Mouse (Mus musculus): ENCODE measurements at regions not wholly inside any gene's neighbourhood (a gene's known extent, or its start where the extent isn't known, plus 50 kb on each side); places are given as distances from the start of the nearest gene placed in this dataset.
A peak's percentile ranks its signal among the peaks of the same experiment; 100 is the strongest.
"Not testable (repeated sequence)": the region's sequence is repeated elsewhere in the genome, so short reads cannot be mapped to it uniquely, and the experiment has no call there.

- H3K4me1 ChIP-seq: no peaks in the 10 kb centered on the region
- no peaks in the 10 kb centered on the region for H3K36me3 ChIP-seq
- H3K9me3 ChIP-seq: no peaks in the 10 kb centered on the region
- ATAC-seq (replicated peaks): no peak
- no peak overlapping the region for H3K4me3 ChIP-seq
- 74% methylated on average over 5 of the region's 5 CpGs for WGBS
- no peak overlapping the region for H3K27ac ChIP-seq (replicated peaks)
- H3K9ac ChIP-seq (replicated peaks): no peak overlapping the region
- H3K4me2 ChIP-seq (replicated peaks): no peak overlapping the region
- no peaks in the 10 kb centered on the region for H3K27me3 ChIP-seq
Observed at GRCm38 (mm10) chr10:91437917-91438316, 256.8 kb upstream of the Tmpo start.

DNA sequence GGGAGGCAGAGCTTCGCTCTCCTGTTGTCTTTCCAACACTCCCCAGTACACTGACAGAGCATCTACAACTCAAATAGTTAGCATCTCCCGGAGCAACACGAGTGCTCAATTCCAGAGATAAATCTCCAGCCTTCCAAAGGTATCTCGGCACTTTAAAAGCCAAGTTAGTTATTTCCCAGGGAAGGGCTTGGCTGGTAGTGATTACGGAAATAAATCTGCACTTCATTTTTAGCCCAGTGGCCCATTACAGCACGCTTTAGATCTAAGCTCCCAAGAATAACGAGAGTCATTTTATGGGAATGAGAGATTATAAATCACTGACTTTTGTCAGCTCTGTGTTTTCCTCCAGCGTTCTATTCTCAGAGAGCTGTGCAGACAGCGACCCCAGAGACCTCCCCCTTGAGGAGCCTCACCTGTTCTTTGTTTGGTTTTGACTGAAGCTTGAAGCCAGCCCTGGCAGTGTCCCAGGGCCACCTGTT, 255.0 kb upstream of the Tmpo start:
- no peaks in the 10 kb centered on the region for H3K27me3 ChIP-seq
- ATAC-seq (replicated peaks): no peak

GRCm38 (mm10) chr10:91430281-91430680, 249.2 kb upstream of the Tmpo start:
- Histone ChIP-seq H3K9ac (replicated peaks) (no peak overlapping the region), H3K36me3 (no peaks in the 10 kb centered on the region), H3K27ac (replicated peaks) (no peak overlapping the region), H3K4me3 (no peak overlapping the region), H3K27me3 (no peaks in the 10 kb centered on the region), H3K4me2 (replicated peaks) (no peak overlapping the region), H3K9me3 (no peaks in the 10 kb centered on the region), H3K4me1 (no peaks in the 10 kb centered on the region)
- WGBS: 45% methylated on average over 5 of the region's 5 CpGs
- no peak for ATAC-seq (replicated peaks)

More for the DNA sequence above, 255.0 kb upstream of the Tmpo start:
- H3K27ac ChIP-seq (replicated peaks): no peak overlapping the region
- H3K9ac ChIP-seq (replicated peaks): no peak overlapping the region
- no peak overlapping the region for H3K4me3 ChIP-seq
- H3K4me1 ChIP-seq: no peaks in the 10 kb centered on the region
- H3K4me2 ChIP-seq (replicated peaks): no peak overlapping the region
- WGBS: 59% methylated on average over 9 of the region's 9 CpGs
- no peaks in the 10 kb centered on the region for H3K36me3 ChIP-seq
- no peaks in the 10 kb centered on the region for H3K9me3 ChIP-seq

DNA sequence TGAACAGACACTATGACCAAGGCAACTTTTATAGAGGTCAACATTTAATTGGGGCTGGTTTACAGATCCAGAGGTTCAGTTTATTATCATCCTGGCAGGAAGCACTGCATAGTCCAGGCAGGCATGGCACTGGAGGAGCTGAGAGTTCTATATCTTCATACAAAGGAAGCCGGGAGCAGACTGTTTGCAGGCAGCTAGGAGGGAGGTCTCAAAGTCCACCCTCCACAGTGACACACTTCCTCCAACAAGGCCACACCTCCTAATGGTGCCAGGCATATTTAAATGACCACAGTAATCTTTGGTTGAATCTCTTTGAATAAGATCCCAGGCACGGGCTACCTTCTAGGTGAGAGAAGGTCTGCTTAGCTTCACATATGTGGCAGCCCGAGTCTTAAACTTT, 245.5 kb upstream of the Tmpo start:
- H3K9ac ChIP-seq (replicated peaks): no peak overlapping the region
- H3K36me3 ChIP-seq: no peaks in the 10 kb centered on the region
- H3K9me3 ChIP-seq: no peaks in the 10 kb centered on the region
- H3K4me2 ChIP-seq (replicated peaks): no peak overlapping the region
- no peaks in the 10 kb centered on the region for H3K4me1 ChIP-seq
- 96% methylated on average over 3 of the region's 3 CpGs for WGBS
- H3K27me3 ChIP-seq: no peaks in the 10 kb centered on the region
- no peak overlapping the region for H3K4me3 ChIP-seq
- ATAC-seq (replicated peaks): no peak
- H3K27ac ChIP-seq (replicated peaks): no peak overlapping the region

DNA sequence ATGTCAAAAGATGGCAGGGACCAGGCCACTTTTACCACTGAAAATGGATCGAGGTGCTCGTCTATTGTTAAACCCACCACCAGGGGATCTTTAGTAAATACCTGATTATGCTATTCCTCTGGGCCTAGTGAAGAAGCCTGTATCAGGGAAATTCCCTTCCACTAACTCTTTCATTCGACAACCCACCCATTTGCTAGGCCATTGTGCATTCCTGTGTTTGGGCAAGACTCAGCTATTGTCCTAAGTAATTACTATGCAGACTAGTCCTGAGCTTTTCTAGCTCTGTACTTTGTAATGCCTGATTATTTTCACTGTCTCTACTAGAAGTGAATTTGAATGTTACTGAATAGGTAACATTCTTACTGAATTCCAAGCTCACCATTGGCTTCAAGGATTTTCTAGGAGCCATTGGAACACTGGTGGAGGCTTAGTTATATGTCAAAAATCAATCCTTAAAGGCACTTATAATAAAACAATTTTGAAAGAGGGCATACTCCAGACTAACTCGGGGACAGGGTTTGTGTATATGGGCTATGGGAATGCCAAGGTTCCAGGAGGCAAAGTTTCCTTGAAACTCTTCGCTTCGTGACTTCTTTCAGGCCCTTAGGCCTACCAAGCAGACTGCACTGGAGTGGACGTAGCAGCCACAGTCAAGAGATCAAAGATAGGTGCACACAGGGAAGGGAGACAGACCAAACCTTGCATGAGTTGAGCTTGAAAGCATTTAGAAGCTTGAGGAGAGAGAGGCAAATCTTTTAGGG, 244.7 kb upstream of the Tmpo start:
- not testable (repeated sequence) for H3K36me3 ChIP-seq; H3K9ac ChIP-seq (replicated peaks); H3K4me2 ChIP-seq (replicated peaks); H3K4me1 ChIP-seq; H3K4me3 ChIP-seq; H3K9me3 ChIP-seq; H3K27me3 ChIP-seq; H3K27ac ChIP-seq (replicated peaks); ATAC-seq (replicated peaks)
- 53% methylated on average over 7 of the region's 7 CpGs for WGBS

DNA sequence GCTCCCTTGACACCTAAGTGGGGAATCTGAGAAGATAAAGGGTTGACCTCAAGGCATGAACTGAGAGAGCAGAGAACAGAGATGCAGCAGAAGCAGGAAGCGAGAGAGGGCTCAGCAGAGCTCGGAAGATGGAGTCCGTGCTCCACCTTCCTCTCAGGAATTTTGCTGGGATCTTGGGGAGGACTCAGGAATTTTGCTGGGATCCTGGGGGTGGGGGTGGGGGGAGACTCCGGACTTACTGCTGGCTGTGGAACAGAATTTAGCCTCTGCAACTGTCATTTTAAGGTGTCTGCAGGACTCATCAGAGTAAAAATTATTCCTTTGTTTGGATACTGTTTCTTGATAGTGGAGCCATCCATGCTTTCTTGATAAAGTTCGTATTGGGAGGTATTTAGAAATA, 243.7 kb upstream of the Tmpo start:
- Histone ChIP-seq H3K4me2 (replicated peaks) (no peak overlapping the region), H3K4me1 (no peaks in the 10 kb centered on the region), H3K9ac (replicated peaks) (no peak overlapping the region), H3K36me3 (no peaks in the 10 kb centered on the region), H3K27ac (replicated peaks) (no peak overlapping the region), H3K9me3 (no peaks in the 10 kb centered on the region), H3K4me3 (no peak overlapping the region), H3K27me3 (no peaks in the 10 kb centered on the region)
- 58% methylated on average over 5 of the region's 5 CpGs for WGBS
- ATAC-seq (replicated peaks): no peak

GRCm38 (mm10) chr10:91387255-91387654, 206.1 kb upstream of the Tmpo start:
- WGBS: 54% methylated on average over 3 of the region's 3 CpGs
- H3K27ac ChIP-seq (replicated peaks): no peak overlapping the region
- H3K4me2 ChIP-seq (replicated peaks): no peak overlapping the region
- H3K27me3 ChIP-seq: no peaks in the 10 kb centered on the region
- H3K4me3 ChIP-seq: no peak overlapping the region
- H3K9ac ChIP-seq (replicated peaks): no peak overlapping the region
- H3K9me3 ChIP-seq: no peaks in the 10 kb centered on the region
- no peaks in the 10 kb centered on the region for H3K36me3 ChIP-seq
- ATAC-seq (replicated peaks): no peak; the same call in 1 of the 2 replicates
- 0 out of 2 replicates have a peak, but pooled peaks cover 2% of the 10 kb centered on the region for H3K4me1 ChIP-seq

DNA sequence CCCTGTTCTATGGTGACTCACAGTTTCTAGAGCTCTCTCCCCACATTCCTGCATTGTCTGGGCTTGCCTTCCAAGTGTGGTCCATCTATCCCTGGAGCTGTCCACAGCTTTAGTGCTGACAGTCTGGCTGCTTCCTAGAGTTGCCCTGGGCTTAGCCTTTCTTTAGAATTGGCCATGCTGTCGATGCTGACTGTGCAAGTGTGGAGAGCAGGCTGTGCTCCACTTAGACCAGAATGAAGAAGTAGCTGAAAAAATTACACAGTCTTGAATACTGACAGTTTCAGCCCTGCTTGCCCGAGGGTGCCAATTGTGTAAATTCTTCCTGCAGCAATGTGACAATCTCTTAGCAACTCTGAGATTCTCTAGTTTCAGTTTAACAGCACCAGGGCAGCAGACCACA, 203.3 kb upstream of the Tmpo start:
- H3K4me1 ChIP-seq: 0 out of 2 replicates have a peak, but pooled peaks cover 2% of the 10 kb centered on the region
- no peak for ATAC-seq (replicated peaks)
- H3K4me3 ChIP-seq: no peak overlapping the region
- no peak overlapping the region for H3K4me2 ChIP-seq (replicated peaks)
- no peak overlapping the region for H3K27ac ChIP-seq (replicated peaks)
- no peaks in the 10 kb centered on the region for H3K9me3 ChIP-seq
- H3K36me3 ChIP-seq: no peaks in the 10 kb centered on the region
- no peak overlapping the region for H3K9ac ChIP-seq (replicated peaks)
- WGBS: 36% methylated on average over 2 of the region's 2 CpGs
- H3K27me3 ChIP-seq: no peaks in the 10 kb centered on the region

GRCm38 (mm10) chr10:91376683-91377082, 195.6 kb upstream of the Tmpo start:
- Histone ChIP-seq H3K4me1 (no peaks in the 10 kb centered on the region), H3K9me3 (no peaks in the 10 kb centered on the region), H3K4me3 (no peak overlapping the region), H3K27ac (replicated peaks) (no peak overlapping the region), H3K36me3 (no peaks in the 10 kb centered on the region), H3K4me2 (replicated peaks) (no peak overlapping the region), H3K27me3 (no peaks in the 10 kb centered on the region), H3K9ac (replicated peaks) (no peak overlapping the region)
- WGBS: 90% methylated on average over 3 of the region's 3 CpGs
- no peak for ATAC-seq (replicated peaks)

GRCm38 (mm10) chr10:91367488-91367887, 186.4 kb upstream of the Tmpo start:
- Histone ChIP-seq H3K4me3 (no peak overlapping the region), H3K9me3 (no peaks in the 10 kb centered on the region), H3K4me2 (replicated peaks) (no peak overlapping the region), H3K9ac (replicated peaks) (no peak overlapping the region), H3K4me1 (no peaks in the 10 kb centered on the region), H3K36me3 (no peaks in the 10 kb centered on the region), H3K27me3 (no peaks in the 10 kb centered on the region), H3K27ac (replicated peaks) (no peak overlapping the region)
- WGBS: 78% methylated on average over 1 of the region's 1 CpGs
- ATAC-seq (replicated peaks): no peak

- H3K27me3 ChIP-seq: no peaks in the 10 kb centered on the region
- ATAC-seq (replicated peaks): no peak
- no peaks in the 10 kb centered on the region for H3K9me3 ChIP-seq
- no peaks in the 10 kb centered on the region for H3K4me1 ChIP-seq
- no peaks in the 10 kb centered on the region for H3K36me3 ChIP-seq
- no peak overlapping the region for H3K9ac ChIP-seq (replicated peaks)
- no peak overlapping the region for H3K4me2 ChIP-seq (replicated peaks)
- WGBS: 81% methylated on average over 3 of the region's 3 CpGs
- H3K4me3 ChIP-seq: no peak overlapping the region
- H3K27ac ChIP-seq (replicated peaks): no peak overlapping the region
Observed at GRCm38 (mm10) chr10:91362587-91362986, 181.5 kb upstream of the Tmpo start.

DNA sequence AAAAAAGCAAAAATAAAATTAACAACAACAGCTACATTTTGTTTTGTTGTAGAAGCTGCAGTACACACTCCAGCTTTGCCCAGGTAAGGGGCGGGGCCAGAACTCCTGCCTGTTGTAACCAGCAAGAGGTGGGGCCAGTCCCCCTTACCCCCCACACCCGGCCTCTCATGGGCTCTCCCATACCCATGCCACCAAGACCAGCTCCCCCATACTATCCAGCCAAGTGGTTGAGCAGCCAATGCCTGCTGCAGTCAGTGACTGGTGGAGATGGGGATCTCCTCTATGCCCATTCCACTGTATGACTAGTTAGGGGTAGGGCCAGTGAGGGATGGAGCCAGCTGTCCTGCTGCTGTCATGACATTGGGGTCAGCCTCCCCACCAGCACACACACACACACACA, 180.5 kb upstream of the Tmpo start:
- H3K9ac ChIP-seq (replicated peaks): no peak overlapping the region
- no peak overlapping the region for H3K4me2 ChIP-seq (replicated peaks)
- H3K4me1 ChIP-seq: no peaks in the 10 kb centered on the region
- no peak overlapping the region for H3K4me3 ChIP-seq
- H3K9me3 ChIP-seq: no peaks in the 10 kb centered on the region
- no peak for ATAC-seq (replicated peaks)
- H3K27ac ChIP-seq (replicated peaks): no peak overlapping the region
- WGBS: 91% methylated on average over 2 of the region's 2 CpGs
- no peaks in the 10 kb centered on the region for H3K27me3 ChIP-seq
- H3K36me3 ChIP-seq: no peaks in the 10 kb centered on the region

DNA sequence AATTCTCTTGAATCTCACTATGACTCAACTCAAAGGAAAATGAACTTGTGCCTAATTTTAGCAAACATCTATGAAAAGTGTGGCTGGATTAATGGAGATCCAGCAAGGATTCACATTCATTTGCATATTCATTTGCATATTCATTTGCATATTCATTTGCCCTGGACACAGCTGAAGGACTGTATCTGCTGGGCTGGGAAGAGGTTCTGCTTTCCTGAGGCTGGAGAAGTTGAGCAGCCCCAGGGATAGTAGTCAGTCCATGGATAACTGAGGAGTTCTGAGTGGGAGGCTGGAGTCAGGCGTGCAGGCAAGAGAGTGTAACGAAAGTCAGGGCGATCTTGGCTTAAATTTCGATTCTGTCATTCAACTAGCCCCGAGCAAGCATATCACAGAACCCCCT, 164.3 kb upstream of the Tmpo start:
- ATAC-seq (replicated peaks): peak; percentile 69; the same call in 1 of the 2 replicates
- no peak overlapping the region for H3K27ac ChIP-seq (replicated peaks)
- H3K9ac ChIP-seq (replicated peaks): no peak overlapping the region
- peaks cover 5% of the 10 kb centered on the region; the same call in 1 of the 2 replicates for H3K4me1 ChIP-seq
- no peaks in the 10 kb centered on the region for H3K27me3 ChIP-seq
- H3K36me3 ChIP-seq: no peaks in the 10 kb centered on the region
- WGBS: 73% methylated on average over 5 of the region's 5 CpGs
- H3K4me2 ChIP-seq (replicated peaks): no peak overlapping the region
- no peaks in the 10 kb centered on the region for H3K9me3 ChIP-seq
- no peak overlapping the region for H3K4me3 ChIP-seq
